Mouse (Mus musculus): Measurements from ENCODE around the gene Ralgapa2. TPM values are rescaled to one million over a fixed set of nuclear protein-coding genes. Genes with fewer than 3 reads are reported as not detected.

The Ralgapa2 gene
- polyA plus RNA-seq, 1 experiment from 2014 or later = 17.0 TPM

DNA sequence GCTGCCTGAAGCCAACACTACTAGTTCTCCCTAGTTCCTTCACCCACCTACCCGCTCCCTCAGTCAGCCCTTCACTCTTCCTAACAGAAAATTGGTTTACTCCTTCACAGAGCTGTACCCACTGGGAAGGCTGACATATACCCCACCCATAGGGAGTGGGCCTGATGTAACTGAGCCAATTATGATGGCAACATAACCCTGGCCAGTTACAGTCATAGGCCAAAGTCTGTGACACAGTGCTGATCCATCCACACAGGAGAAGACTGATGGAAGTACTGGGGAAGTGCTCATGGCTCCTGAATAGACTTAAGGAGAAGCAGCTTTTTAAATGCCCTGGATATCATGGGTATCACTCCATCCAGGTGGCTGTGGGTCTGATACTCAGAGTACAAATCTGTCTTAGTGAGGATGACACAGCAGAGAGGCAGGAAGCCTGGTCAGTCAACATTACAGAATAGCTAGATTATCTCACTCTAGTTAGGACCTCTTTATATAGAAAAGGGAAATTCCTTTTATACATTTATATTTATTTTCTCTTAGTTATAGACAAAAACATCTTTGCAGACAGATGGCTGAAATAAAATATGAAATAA lies 18.7 kb downstream of the Ralgapa2 start:
- Histone ChIP-seq H3K27ac (no peak overlapping the region), H3K9me3 (no peaks in the 10 kb centered on the region), H3K4me2 (no peak overlapping the region), H3K36me3 (replicated peaks) (no peaks in the 10 kb centered on the region), H3K4me1 (no peaks in the 10 kb centered on the region), H3K4me3 (replicated peaks) (no peak overlapping the region), H3K9ac (no peak overlapping the region), H3K27me3 (no peaks in the 10 kb centered on the region)
- 94% methylated on average over 1 of the region's 1 CpGs for WGBS
- ATAC-seq (ENCODE audit: low FRiP score) = no peak

DNA sequence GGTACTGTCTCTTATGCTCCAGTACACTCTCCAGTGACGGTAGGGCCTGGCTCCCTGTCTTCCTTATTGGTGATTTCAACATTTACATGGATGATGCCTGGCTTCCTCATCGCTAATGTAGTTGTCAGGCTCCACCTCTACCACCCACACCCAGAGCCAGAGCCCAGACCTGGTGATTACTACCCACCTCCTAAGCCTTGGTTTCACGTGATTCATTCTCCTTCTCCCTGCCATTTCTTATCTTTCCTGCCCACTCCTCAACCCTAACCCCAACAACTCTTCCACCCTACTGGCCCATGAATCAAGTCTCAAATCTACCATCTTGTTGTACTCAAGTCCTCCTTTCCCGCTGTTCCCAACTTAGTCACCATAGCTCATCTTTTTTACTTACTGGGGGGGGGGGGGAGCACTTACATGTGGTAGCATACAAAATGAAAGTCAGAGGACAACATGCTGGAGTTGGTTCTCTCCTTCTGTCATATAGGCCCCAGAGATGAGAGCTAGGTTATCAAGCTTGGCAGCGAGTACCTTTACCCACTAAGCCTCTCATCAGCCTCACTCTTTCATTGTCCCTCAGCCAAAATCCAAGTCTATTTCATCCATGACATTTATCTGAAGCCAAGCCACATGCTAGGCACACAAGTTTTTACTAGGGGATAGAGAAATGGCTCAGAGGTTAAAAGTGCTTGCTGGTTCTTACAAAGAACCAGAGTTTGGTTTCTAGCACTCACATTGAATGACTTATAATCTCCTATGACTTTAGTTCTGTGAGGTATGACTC lies 20.1 kb downstream of the Ralgapa2 start:
- Histone ChIP-seq H3K4me2 (no peak overlapping the region), H3K4me3 (replicated peaks) (no peak overlapping the region)
- 98% methylated on average over 5 of the region's 5 CpGs for WGBS

DNA sequence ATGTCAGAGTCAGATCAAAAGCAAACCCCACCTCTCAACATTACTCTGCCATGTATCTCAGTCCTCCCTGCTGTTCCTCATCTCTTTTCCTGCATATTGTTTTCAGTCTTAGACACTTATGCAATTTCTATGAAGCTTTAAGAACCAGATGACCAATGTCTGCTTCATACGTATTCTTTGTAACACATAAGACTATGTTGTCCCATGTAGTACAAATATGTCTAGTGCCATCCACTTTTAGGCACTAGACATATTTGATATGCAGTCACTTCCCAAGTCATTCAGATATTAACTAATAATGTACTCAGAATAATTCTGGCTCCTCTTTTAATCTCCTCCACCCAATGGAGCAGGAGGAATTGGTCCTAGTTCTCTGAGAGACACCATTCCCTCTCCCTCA lies 21.2 kb downstream of the Ralgapa2 start:
- Histone ChIP-seq H3K9me3 (no peaks in the 10 kb centered on the region), H3K27ac (no peak overlapping the region), H3K4me3 (replicated peaks) (no peak overlapping the region), H3K27me3 (no peaks in the 10 kb centered on the region), H3K36me3 (replicated peaks) (no peaks in the 10 kb centered on the region), H3K4me1 (no peaks in the 10 kb centered on the region), H3K4me2 (no peak overlapping the region), H3K9ac (no peak overlapping the region)
- ATAC-seq (ENCODE audit: low FRiP score) = no peak
- 91% methylated on average over 1 of the region's 1 CpGs for WGBS

More for the DNA sequence above, 20.1 kb downstream of the Ralgapa2 start:
- H3K36me3 ChIP-seq (replicated peaks) = no peaks in the 10 kb centered on the region
- ATAC-seq (ENCODE audit: low FRiP score) = no peak
- no peak overlapping the region for H3K9ac ChIP-seq
- no peak overlapping the region for H3K27ac ChIP-seq
- H3K9me3 ChIP-seq = no peaks in the 10 kb centered on the region
- H3K4me1 ChIP-seq = no peaks in the 10 kb centered on the region
- no peaks in the 10 kb centered on the region for H3K27me3 ChIP-seq

DNA sequence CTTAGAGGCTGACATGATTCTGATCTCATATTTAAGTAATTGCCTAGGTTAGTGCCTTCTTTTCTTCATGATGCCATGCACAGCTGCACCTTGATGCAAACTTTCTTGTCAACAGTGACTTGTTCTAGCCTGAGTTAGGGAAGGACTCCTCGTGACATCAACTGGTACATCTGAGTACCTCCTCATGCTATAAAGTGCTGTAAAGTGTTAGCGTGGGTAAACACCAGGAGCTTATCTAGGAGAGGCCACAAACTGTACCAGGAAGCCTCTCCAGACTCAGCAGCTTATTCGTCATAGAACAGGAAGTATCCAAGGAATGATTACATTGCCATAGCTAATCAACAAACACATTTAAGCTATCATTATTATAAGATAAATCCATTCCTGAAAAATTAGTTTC lies 23.9 kb downstream of the Ralgapa2 start:
- H3K9ac ChIP-seq = no peak overlapping the region
- WGBS = 91% methylated on average over 3 of the region's 3 CpGs

DNA sequence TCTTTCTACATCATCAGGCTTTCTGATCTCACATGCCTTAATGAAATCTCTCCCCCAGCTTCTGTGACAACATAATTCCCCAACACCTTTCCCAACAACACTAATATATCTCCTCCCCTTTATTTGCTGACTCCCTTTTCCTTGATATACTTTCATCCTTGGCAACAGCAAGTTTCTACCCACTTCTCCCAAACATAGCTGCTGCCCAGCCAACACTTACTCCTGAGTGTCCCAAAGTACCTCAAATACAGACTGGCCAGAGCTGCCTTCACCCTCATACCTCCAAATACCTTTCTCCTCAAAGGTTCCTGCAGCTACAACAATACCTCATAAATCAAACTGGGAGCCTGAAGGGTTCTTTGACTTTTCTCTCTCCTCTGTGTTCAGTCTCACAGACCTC lies 29.3 kb downstream of the Ralgapa2 start:
- Histone ChIP-seq H3K9ac (no peak overlapping the region), H3K27me3 (no peaks in the 10 kb centered on the region), H3K9me3 (no peaks in the 10 kb centered on the region), H3K36me3 (replicated peaks) (peaks cover 17% of the 10 kb centered on the region), H3K4me2 (no peak overlapping the region), H3K4me1 (no peaks in the 10 kb centered on the region), H3K4me3 (replicated peaks) (no peak overlapping the region), H3K27ac (no peak overlapping the region)
- ATAC-seq (ENCODE audit: low FRiP score) = no peak

More for the DNA sequence above, 23.9 kb downstream of the Ralgapa2 start:
- Histone ChIP-seq H3K4me1 (no peaks in the 10 kb centered on the region), H3K27ac (no peak overlapping the region), H3K4me2 (no peak overlapping the region), H3K27me3 (no peaks in the 10 kb centered on the region), H3K9me3 (no peaks in the 10 kb centered on the region), H3K36me3 (replicated peaks) (peaks cover 8% of the 10 kb centered on the region; the same call in 1 of the 2 replicates), H3K4me3 (replicated peaks) (no peak overlapping the region)
- ATAC-seq (ENCODE audit: low FRiP score) = no peak

DNA sequence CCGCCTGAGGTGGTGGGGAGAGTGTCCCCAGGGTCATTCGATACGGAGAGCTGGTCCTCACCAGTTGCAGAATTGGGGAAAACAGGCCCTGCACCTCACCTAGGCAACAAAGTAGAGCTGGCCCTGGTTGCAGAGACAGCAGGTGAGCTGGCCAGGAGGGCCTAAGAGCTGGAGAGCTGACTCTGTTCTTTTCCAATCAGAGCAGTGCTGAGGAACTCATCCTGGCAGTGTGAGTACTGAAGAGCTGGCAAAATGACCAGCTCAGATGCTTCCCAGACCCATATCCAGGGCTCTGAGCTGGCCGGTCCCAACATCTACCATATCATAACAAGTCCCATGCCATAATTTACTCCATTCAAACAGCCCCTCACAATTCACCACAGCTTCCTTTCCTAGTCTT lies 34.7 kb downstream of the Ralgapa2 start:
- Histone ChIP-seq H3K4me3 (replicated peaks) (no peak overlapping the region), H3K27ac (no peak overlapping the region), H3K4me1 (no peaks in the 10 kb centered on the region), H3K9ac (no peak overlapping the region), H3K36me3 (replicated peaks) (peaks cover under 1% of the 10 kb centered on the region; the same call in 1 of the 2 replicates), H3K4me2 (no peak overlapping the region), H3K27me3 (no peaks in the 10 kb centered on the region), H3K9me3 (no peaks in the 10 kb centered on the region)
- ATAC-seq (ENCODE audit: low FRiP score) = no peak
- 93% methylated on average over 4 of the region's 4 CpGs for WGBS

DNA sequence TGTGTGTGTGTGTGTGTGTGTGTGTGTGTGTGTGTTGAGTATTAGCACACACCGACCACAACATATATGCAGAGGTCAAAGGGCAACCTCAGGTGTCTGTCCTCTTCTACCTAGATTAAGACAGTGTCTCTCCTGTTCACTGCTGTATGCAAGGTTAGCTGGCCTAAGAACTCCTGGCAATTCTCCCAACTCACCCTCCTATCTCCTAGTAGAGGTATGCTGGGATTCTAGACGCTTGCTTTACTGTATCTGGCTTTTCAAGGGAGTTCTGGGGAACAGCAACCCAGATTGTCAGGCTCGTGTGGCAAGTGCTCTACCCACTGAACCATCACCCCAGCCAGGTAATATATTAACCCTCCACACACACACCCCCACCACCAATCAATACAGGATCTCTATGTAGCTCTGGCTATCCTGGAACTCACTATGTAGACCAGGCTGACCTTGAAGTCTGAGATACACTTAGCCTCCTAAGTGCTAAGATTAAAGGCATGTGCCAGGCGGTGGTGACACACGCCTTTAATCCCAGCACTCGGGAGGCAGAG lies 35.6 kb downstream of the Ralgapa2 start:
- Histone ChIP-seq H3K27me3 (no peaks in the 10 kb centered on the region), H3K4me1 (no peaks in the 10 kb centered on the region), H3K4me2 (no peak overlapping the region), H3K9ac (no peak overlapping the region), H3K9me3 (no peaks in the 10 kb centered on the region), H3K36me3 (replicated peaks) (no peaks in the 10 kb centered on the region; the same call in 1 of the 2 replicates), H3K4me3 (replicated peaks) (no peak overlapping the region), H3K27ac (no peak overlapping the region)
- no peak for ATAC-seq (ENCODE audit: low FRiP score)
- WGBS = 94% methylated on average over 6 of the region's 6 CpGs

DNA sequence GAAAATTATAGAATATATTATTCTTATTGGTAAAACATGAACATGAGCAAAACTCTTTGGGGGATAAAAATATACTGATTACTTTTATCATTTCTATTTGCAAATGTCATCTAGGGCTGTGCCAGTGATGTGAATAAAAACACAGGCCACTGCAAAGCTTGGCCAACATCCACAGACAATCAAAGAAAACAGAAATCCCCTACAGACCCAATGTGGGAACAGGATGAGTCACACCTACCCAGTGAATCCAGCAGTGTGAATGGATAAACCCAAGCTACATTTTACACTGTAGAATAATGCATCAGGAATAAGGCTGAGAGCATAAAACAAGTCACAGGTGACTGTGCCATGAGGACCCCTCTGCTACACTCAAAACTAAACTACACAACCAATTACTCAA lies 36.1 kb downstream of the Ralgapa2 start:
- no peak overlapping the region for H3K9ac ChIP-seq
- no peak overlapping the region for H3K27ac ChIP-seq
- H3K36me3 ChIP-seq (replicated peaks) = no peaks in the 10 kb centered on the region; the same call in 1 of the 2 replicates
- no peak overlapping the region for H3K4me3 ChIP-seq (replicated peaks)
- no peak for ATAC-seq (ENCODE audit: low FRiP score)
- 0 out of 2 replicates have a peak, but pooled peaks cover 2% of the 10 kb centered on the region for H3K4me1 ChIP-seq
- H3K4me2 ChIP-seq = no peak overlapping the region
- H3K27me3 ChIP-seq = no peaks in the 10 kb centered on the region
- H3K9me3 ChIP-seq = no peaks in the 10 kb centered on the region

DNA sequence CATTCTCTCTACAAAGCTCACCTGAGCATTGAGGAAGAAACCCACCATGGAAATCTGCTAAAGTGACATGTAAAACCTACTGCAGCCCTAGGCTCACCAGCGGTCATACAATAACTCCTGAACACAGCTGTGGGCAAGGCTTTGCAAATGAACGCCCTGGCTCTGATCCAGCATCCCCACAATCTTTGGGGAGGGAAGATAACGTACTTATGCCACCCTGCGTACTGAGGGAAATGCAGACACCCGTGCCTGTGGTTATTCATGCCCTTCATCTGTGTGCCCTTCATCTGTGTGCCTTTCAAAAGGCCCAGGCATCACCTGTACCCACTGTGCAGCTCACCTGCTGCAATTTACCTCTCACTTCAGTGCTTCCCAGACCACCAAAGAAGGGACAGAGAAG lies 41.2 kb downstream of the Ralgapa2 start:
- Histone ChIP-seq H3K4me3 (replicated peaks) (no peak overlapping the region), H3K9ac (no peak overlapping the region), H3K27ac (no peak overlapping the region), H3K36me3 (replicated peaks) (no peaks in the 10 kb centered on the region), H3K9me3 (no peaks in the 10 kb centered on the region), H3K4me1 (0 out of 2 replicates have a peak, but pooled peaks cover 4% of the 10 kb centered on the region), H3K27me3 (no peaks in the 10 kb centered on the region), H3K4me2 (no peak overlapping the region)
- ATAC-seq (ENCODE audit: low FRiP score) = no peak
- 67% methylated on average over 5 of the region's 5 CpGs for WGBS

DNA sequence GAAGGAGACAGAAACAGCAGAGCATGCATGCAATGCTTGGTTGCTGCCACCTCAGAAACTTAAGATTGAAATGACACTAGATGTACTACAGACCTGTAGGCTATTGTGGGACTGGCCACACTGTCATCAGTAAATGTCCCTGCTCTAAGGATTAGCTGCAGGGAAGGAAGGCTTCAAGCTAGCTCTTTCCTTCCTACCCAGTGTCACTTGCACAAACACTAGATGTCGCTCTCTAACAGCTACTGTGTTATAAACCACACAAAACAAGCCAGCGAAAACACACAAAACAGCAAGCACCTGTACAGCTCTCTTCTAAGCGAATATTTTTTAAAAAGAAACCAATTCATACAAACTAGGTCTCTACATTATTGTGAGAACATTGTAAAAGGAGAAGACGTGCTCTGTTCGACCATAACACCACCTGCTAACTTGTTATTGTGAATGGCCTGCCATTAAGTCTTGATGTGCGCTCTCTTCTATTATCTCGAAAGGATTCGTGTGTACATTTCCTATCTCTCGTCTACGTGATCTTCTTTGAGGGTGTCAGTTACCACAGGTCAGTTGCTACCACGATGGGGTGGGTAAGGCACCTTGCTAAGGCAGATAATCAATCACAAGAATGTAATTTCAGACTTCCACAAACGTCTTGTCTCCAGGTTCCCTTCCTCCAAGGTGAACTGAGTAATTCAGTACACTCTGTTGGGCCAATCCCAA lies 42.3 kb downstream of the Ralgapa2 start:
- peak; percentile 57; the same call in 1 of the 2 replicates for ATAC-seq (ENCODE audit: low FRiP score)
- H3K9ac ChIP-seq = no peak overlapping the region
- H3K36me3 ChIP-seq (replicated peaks) = no peaks in the 10 kb centered on the region
- H3K9me3 ChIP-seq = no peaks in the 10 kb centered on the region
- 56% methylated on average over 12 of the region's 12 CpGs for WGBS
- 0 out of 2 replicates have a peak, but pooled peaks cover 4% of the 10 kb centered on the region for H3K4me1 ChIP-seq
- H3K27ac ChIP-seq = no peak overlapping the region
- H3K4me2 ChIP-seq = no peak overlapping the region
- H3K27me3 ChIP-seq = no peaks in the 10 kb centered on the region
- H3K4me3 ChIP-seq (replicated peaks) = no peak overlapping the region

DNA sequence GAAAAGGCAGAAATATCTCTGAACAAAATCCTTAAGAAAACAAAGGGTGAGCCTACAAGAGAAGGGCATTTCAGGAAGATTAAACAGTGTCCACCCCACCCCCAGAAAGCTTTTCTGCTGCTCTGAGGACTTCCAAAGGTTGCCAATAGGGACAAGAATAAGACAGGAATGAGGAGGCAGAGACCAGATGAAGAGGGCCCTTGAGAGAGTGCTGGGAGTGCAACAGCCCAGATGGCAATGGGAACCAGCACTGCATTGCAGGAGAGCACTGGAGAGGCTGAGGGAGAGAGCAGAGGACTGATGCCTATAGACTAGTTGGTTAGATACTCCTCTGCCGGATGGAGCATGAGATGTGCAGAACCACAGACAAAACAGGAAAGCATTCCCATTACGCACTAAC lies 43.2 kb downstream of the Ralgapa2 start:
- no peak for ATAC-seq (ENCODE audit: low FRiP score)
- no peaks in the 10 kb centered on the region for H3K36me3 ChIP-seq (replicated peaks)
- 0 out of 2 replicates have a peak, but pooled peaks cover 4% of the 10 kb centered on the region for H3K4me1 ChIP-seq
- no peak overlapping the region for H3K9ac ChIP-seq
- no peak overlapping the region for H3K27ac ChIP-seq
- no peaks in the 10 kb centered on the region for H3K27me3 ChIP-seq
- H3K4me3 ChIP-seq (replicated peaks) = no peak overlapping the region
- no peaks in the 10 kb centered on the region for H3K9me3 ChIP-seq
- whole genome bisulfite sequencing = 87% methylated on average over 2 of the region's 2 CpGs
- no peak overlapping the region for H3K4me2 ChIP-seq

DNA sequence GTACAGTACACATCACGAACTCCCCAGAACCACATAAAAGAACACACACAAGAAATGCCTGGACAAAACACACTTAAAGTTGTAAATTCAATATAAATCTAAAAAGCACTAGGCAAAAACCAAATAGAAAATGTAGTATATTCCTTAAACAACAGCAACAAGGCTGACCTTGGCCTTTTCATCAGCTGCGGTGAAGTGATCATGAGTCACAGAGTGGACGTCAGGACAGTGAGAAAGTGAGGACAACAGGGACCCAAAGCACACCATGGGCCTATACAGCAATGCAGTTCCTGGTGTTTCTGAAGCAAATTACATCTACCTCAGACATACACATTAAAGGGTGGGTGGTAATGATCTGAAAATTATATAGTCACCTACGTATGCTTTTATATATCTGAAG lies 44.1 kb downstream of the Ralgapa2 start:
- Histone ChIP-seq H3K27ac (no peak overlapping the region), H3K4me3 (replicated peaks) (no peak overlapping the region), H3K4me2 (no peak overlapping the region), H3K27me3 (no peaks in the 10 kb centered on the region), H3K4me1 (0 out of 2 replicates have a peak, but pooled peaks cover 4% of the 10 kb centered on the region), H3K9me3 (no peaks in the 10 kb centered on the region), H3K36me3 (replicated peaks) (no peaks in the 10 kb centered on the region), H3K9ac (no peak overlapping the region)
- 90% methylated on average over 4 of the region's 4 CpGs for WGBS
- ATAC-seq (ENCODE audit: low FRiP score) = no peak

Measured in forebrain, embryonic 12.5 days (tissue).